Mouse (Mus musculus): Measurements from ENCODE around the gene Sestd1.

Sestd1 gene

GRCm38 (mm10) chr2:77280512-77281409 lies at the start of gene Sestd1:
Sestd1 (minus strand) TSS chr2:77280592.
- in situ Hi-C loops (cut with MboI, MseI): no loop called here

GRCm38 (mm10) chr2:77327246-77327645 lies 46.9 kb upstream of the Sestd1 start:
- in situ Hi-C loops (cut with MboI, MseI): loop anchor here (5.0 to 25.0 kb wide), 2 partner anchors 35 to 365 kb away; no protein-coding TSS in a partner anchor

GRCm38 (mm10) chr2:77323739-77324138 lies 43.3 kb upstream of the Sestd1 start:
- in situ Hi-C loops (cut with MboI, MseI): no loop called here

- in situ Hi-C loops (cut with MboI, MseI): no loop called here
Measured at GRCm38 (mm10) chr2:77323156-77323555, 42.8 kb upstream of the Sestd1 start.

- in situ Hi-C loops (cut with MboI, MseI): no loop called here
Measured at GRCm38 (mm10) chr2:77319196-77319595, 38.8 kb upstream of the Sestd1 start.

GRCm38 (mm10) chr2:77316961-77317360 lies 36.6 kb upstream of the Sestd1 start:
- in situ Hi-C loops (cut with MboI, MseI): no loop called here

- in situ Hi-C loops (cut with MboI, MseI): no loop called here
Measured at GRCm38 (mm10) chr2:77313846-77314245, 33.5 kb upstream of the Sestd1 start.

- in situ Hi-C loops (cut with MboI, MseI): no loop called here
Measured at GRCm38 (mm10) chr2:77312616-77313015, 32.2 kb upstream of the Sestd1 start.

- in situ Hi-C loops (cut with MboI, MseI): no loop called here
Measured at GRCm38 (mm10) chr2:77309313-77309712, 28.9 kb upstream of the Sestd1 start.

- in situ Hi-C loops (cut with MboI, MseI): no loop called here
Measured at GRCm38 (mm10) chr2:77304494-77304893, 24.1 kb upstream of the Sestd1 start.

GRCm38 (mm10) chr2:77303716-77304115 lies 23.3 kb upstream of the Sestd1 start:
- in situ Hi-C loops (cut with MboI, MseI): no loop called here

- in situ Hi-C loops (cut with MboI, MseI): no loop called here
Measured at GRCm38 (mm10) chr2:77302655-77303348, 22.4 kb upstream of the Sestd1 start.

- in situ Hi-C loops (cut with MboI, MseI): no loop called here
Measured at GRCm38 (mm10) chr2:77301687-77302389, 21.4 kb upstream of the Sestd1 start.

- in situ Hi-C loops (cut with MboI, MseI): loop anchor here (5.0 kb wide), 1 partner anchor 38 kb away; no protein-coding TSS in a partner anchor
Measured at GRCm38 (mm10) chr2:77289701-77290100, 9.3 kb upstream of the Sestd1 start.

- in situ Hi-C loops (cut with MboI, MseI): no loop called here
Measured at GRCm38 (mm10) chr2:77286755-77287154, 6.4 kb upstream of the Sestd1 start.

- in situ Hi-C loops (cut with MboI, MseI): no loop called here
Measured at GRCm38 (mm10) chr2:77284281-77284899, 4.0 kb upstream of the Sestd1 start.

- in situ Hi-C loops (cut with MboI, MseI): no loop called here
Measured at GRCm38 (mm10) chr2:77279861-77280511, 406 bp downstream of the Sestd1 start.

- in situ Hi-C loops (cut with MboI, MseI): no loop called here
Measured at GRCm38 (mm10) chr2:77277272-77277671, 3.1 kb downstream of the Sestd1 start.

GRCm38 (mm10) chr2:77275851-77276250 lies 4.5 kb downstream of the Sestd1 start:
- in situ Hi-C loops (cut with MboI, MseI): no loop called here

GRCm38 (mm10) chr2:77274976-77275641 lies 5.3 kb downstream of the Sestd1 start:
- in situ Hi-C loops (cut with MboI, MseI): no loop called here

Measured in T-helper 1 cell (primary cell).